ENCODE assay signal across 9 mouse cellular contexts in the genomic region with DNA sequence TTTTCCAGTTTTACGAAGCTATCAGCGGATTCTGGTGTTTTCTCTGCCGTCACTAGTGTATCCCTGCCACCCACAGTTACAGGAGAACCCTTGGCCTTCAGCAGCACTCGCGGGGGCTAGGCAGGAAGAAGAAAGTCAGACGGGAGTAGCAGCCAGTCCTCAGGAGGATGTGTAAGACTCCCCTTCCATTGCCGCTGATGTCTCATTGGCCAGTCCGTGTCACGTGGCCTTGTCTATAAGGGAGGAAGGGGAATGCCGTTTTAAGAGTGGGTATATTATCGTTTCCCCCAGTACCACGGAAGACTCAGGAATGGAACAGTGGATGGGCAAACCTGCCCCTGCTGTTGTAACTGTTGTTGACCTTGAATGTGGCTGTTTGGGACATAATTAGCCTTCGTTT. TPM values are rescaled to one million over a fixed set of nuclear protein-coding genes. Genes with fewer than 3 reads are reported as not detected.
DNase-seq lines count a peak whose midpoint lies in the region; ATAC-seq and TF ChIP-seq lines count a peak whose summit lies in the region.
"Had no signal": no experiment of that assay in that cellular context is flagged by ENCODE, and none has a peak within 500 bp of the region (broad histone marks: within the 10 kb centered on the region; RNA-seq: fewer than 3 reads in every experiment).

No protein-coding gene starts in this region.

- H3K36me3 ChIP-seq in kidney, embryonic 16.5 days (ENCODE audit: insufficient read depth, low read length): no peaks in the 10 kb centered on the region
- no peaks in the 10 kb centered on the region for H3K36me3 ChIP-seq in kidney, adult 2 months (ENCODE audit: control insufficient read depth, insufficient read depth, low read length)
- H3K36me3 ChIP-seq in forebrain, embryonic 13.5 days (ENCODE audit: poor library complexity, severe bottlenecking): no peaks in the 10 kb centered on the region
- no peaks in the 10 kb centered on the region for H3K36me3 ChIP-seq in liver, embryonic 13.5 days
- no peaks in the 10 kb centered on the region for H3K36me3 ChIP-seq in stomach, embryonic 16.5 days (ENCODE audit: control insufficient read depth, insufficient read depth, low read length)
- H3K36me3 ChIP-seq: embryonic facial prominence, embryonic 15.5 days had no signal

- intact Hi-C loops in left cerebral cortex, postnatal 36 days (cut with DNase I): no loop called here
- intact Hi-C loops in left cerebral cortex, adult 2 months (cut with DNase I): no loop called here

- H3K4me3 ChIP-seq in kidney, embryonic 16.5 days (ENCODE audit: low read length): no peak overlapping the region
- no peak overlapping the region for H3K4me3 ChIP-seq in kidney, adult 2 months (ENCODE audit: insufficient read depth, low read depth, low read length)
- peak overlapping the region; percentile 25 for H3K4me3 ChIP-seq in forebrain, embryonic 13.5 days
- no peak overlapping the region for H3K4me3 ChIP-seq in liver, embryonic 13.5 days (replicated peaks)
- no peak overlapping the region for H3K4me3 ChIP-seq in stomach, embryonic 16.5 days (replicated peaks; ENCODE audit: low read length)
- no peak overlapping the region for H3K4me3 ChIP-seq in cerebellum, adult 2 months (replicated peaks; ENCODE audit: insufficient read depth, low read depth, low read length)
- no peak overlapping the region for H3K4me3 ChIP-seq in left cerebral cortex, adult 2 months
- H3K4me3 ChIP-seq: embryonic facial prominence, embryonic 15.5 days had no signal

- peak overlapping the region; percentile 39 for H3K4me2 ChIP-seq in kidney, embryonic 16.5 days (replicated peaks; ENCODE audit: low read depth, low read length)
- peak overlapping the region; percentile 48 for H3K4me2 ChIP-seq in forebrain, embryonic 13.5 days
- H3K4me2 ChIP-seq in liver, embryonic 13.5 days: peak overlapping the region; percentile 34
- peak overlapping the region; percentile 26 for H3K4me2 ChIP-seq in stomach, embryonic 16.5 days (ENCODE audit: low read depth, low read length)

- no peak for TF ChIP-seq POLR2A in kidney, adult 2 months (IDR thresholded peaks at IDR 0.05; ENCODE audit: low read depth, low read length)
- TF ChIP-seq POLR2A in cerebellum, adult 2 months (IDR thresholded peaks at IDR 0.05; ENCODE audit: borderline replicate concordance, insufficient read depth, low read length): no peak

- TF ChIP-seq CTCF in kidney, adult 2 months (conservative IDR thresholded peaks at IDR 0.05; ENCODE audit: insufficient read depth, insufficient read length, low read depth, low read length): no peak
- no peak for TF ChIP-seq CTCF in cerebellum, adult 2 months (IDR thresholded peaks at IDR 0.05; ENCODE audit: borderline replicate concordance, insufficient read depth, low read depth, low read length)
- no peak for TF ChIP-seq CTCF in left cerebral cortex, adult 2 months (IDR thresholded peaks at IDR 0.05)

- no peak for DNase-seq in kidney, adult 2 months
- DNase-seq in liver, embryonic 13.5 days: no peak
- no peak for DNase-seq in left cerebral cortex, postnatal 36 days (ENCODE audit: low spot score in 2 of 2)
- DNase-seq in cerebellum, adult 2 months: no peak
- no peak for DNase-seq in left cerebral cortex, adult 2 months (ENCODE audit: extremely low spot score in 1 of 2, low spot score in 2 of 2)

- H3K27ac ChIP-seq in kidney, embryonic 16.5 days (ENCODE audit: low read length): peak overlapping the region; percentile 68; the same call in 1 of the 2 replicates
- H3K27ac ChIP-seq in kidney, adult 2 months (ENCODE audit: insufficient read depth, low read depth, low read length): no peak overlapping the region
- H3K27ac ChIP-seq in forebrain, embryonic 13.5 days: no peak overlapping the region
- peak overlapping the region; percentile 70; the same call in 1 of the 2 replicates for H3K27ac ChIP-seq in liver, embryonic 13.5 days
- H3K27ac ChIP-seq in stomach, embryonic 16.5 days (ENCODE audit: low read length): peak overlapping the region; percentile 41
- H3K27ac ChIP-seq in cerebellum, adult 2 months (ENCODE audit: insufficient read depth, low read length): no peak overlapping the region
- H3K27ac ChIP-seq in left cerebral cortex, adult 2 months: no peak overlapping the region

- H3K4me1 ChIP-seq in kidney, embryonic 16.5 days (ENCODE audit: insufficient read depth, low read length): peaks cover 23% of the 10 kb centered on the region
- H3K4me1 ChIP-seq in kidney, adult 2 months (ENCODE audit: control insufficient read depth, insufficient read depth, low read length): peaks cover 17% of the 10 kb centered on the region; the same call in 1 of the 2 replicates
- peaks cover 20% of the 10 kb centered on the region for H3K4me1 ChIP-seq in forebrain, embryonic 13.5 days
- peaks cover 3% of the 10 kb centered on the region for H3K4me1 ChIP-seq in liver, embryonic 13.5 days (replicated peaks)
- peaks cover 17% of the 10 kb centered on the region; the same call in 1 of the 2 replicates for H3K4me1 ChIP-seq in stomach, embryonic 16.5 days (ENCODE audit: control insufficient read depth, insufficient read depth, low read length)
- H3K4me1 ChIP-seq in cerebellum, adult 2 months (ENCODE audit: control insufficient read depth, insufficient read depth, low read length): no peaks in the 10 kb centered on the region

- no peaks in the 10 kb centered on the region for H3K27me3 ChIP-seq in kidney, embryonic 16.5 days (ENCODE audit: insufficient read depth, low read length)
- H3K27me3 ChIP-seq in kidney, adult 2 months (replicated peaks; ENCODE audit: control insufficient read depth, insufficient read depth, low read length): no peaks in the 10 kb centered on the region
- H3K27me3 ChIP-seq in forebrain, embryonic 13.5 days: no peaks in the 10 kb centered on the region
- H3K27me3 ChIP-seq in liver, embryonic 13.5 days: no peaks in the 10 kb centered on the region
- no peaks in the 10 kb centered on the region for H3K27me3 ChIP-seq in stomach, embryonic 16.5 days (ENCODE audit: control insufficient read depth, insufficient read depth, low read length)
- no peaks in the 10 kb centered on the region for H3K27me3 ChIP-seq in cerebellum, adult 2 months (ENCODE audit: control insufficient read depth, insufficient read depth, low read length)
- H3K27me3 ChIP-seq: embryonic facial prominence, embryonic 15.5 days had no signal

- H3K9ac ChIP-seq in kidney, embryonic 16.5 days (replicated peaks; ENCODE audit: low read length): no peak overlapping the region
- no peak overlapping the region for H3K9ac ChIP-seq in forebrain, embryonic 13.5 days
- H3K9ac ChIP-seq in liver, embryonic 13.5 days: no peak overlapping the region
- H3K9ac ChIP-seq in stomach, embryonic 16.5 days (ENCODE audit: low read length): peak overlapping the region; percentile 9; the same call in 1 of the 2 replicates
- H3K9ac ChIP-seq: embryonic facial prominence, embryonic 15.5 days had no signal

- no peaks in the 10 kb centered on the region for H3K9me3 ChIP-seq in kidney, embryonic 16.5 days (ENCODE audit: low read length)
- H3K9me3 ChIP-seq in forebrain, embryonic 13.5 days (replicated peaks): no peaks in the 10 kb centered on the region
- no peaks in the 10 kb centered on the region for H3K9me3 ChIP-seq in liver, embryonic 13.5 days (replicated peaks)
- H3K9me3 ChIP-seq in stomach, embryonic 16.5 days (replicated peaks; ENCODE audit: control insufficient read depth, low read length): no peaks in the 10 kb centered on the region
- H3K9me3 ChIP-seq: embryonic facial prominence, embryonic 15.5 days had no signal

- ATAC-seq in kidney, embryonic 16.5 days (ENCODE audit: low FRiP score, low TSS enrichment): no peak
- peak; percentile 80 for ATAC-seq in forebrain, embryonic 13.5 days
- no peak for ATAC-seq in liver, embryonic 13.5 days (ENCODE audit: low read depth)
- 0 out of 2 replicates have a peak, but pooled peaks have one; percentile 38 for ATAC-seq in stomach, embryonic 16.5 days (ENCODE audit: insufficient read depth, low FRiP score)

- WGBS in kidney, embryonic 16.5 days: 52% methylated on average over 13 of the region's 13 CpGs
- WGBS in kidney, adult 2 months: 70% methylated on average over 13 of the region's 13 CpGs
- WGBS in forebrain, embryonic 13.5 days: 37% methylated on average over 13 of the region's 13 CpGs
- 50% methylated on average over 13 of the region's 13 CpGs for WGBS in liver, embryonic 13.5 days (ENCODE audit: insufficient replicate concordance)
- 58% methylated on average over 13 of the region's 13 CpGs for WGBS in stomach, embryonic 16.5 days
- 45% methylated on average over 13 of the region's 13 CpGs for WGBS in cerebellum, adult 2 months

RNA-seq across cellular contexts. Expression of a gene that starts 53.1 kb away (rescaled TPM):
- 9.3 and 10.7 TPM in 2 replicates for polyA plus RNA-seq in kidney, embryonic 16.5 days (2015; fragmentation: Nextera tagmentation; extraction: Ambion mirVana)
- 10.4 and 11.7 TPM in 2 replicates for polyA plus RNA-seq in kidney, adult 2 months (2012; rRNA removed)
- 14.2 and 16.3 TPM in 2 replicates for polyA plus RNA-seq in forebrain, embryonic 13.5 days (2015; fragmentation: Nextera tagmentation; extraction: Ambion mirVana)
- polyA plus RNA-seq in liver, embryonic 13.5 days (2015; fragmentation: Nextera tagmentation; extraction: Ambion mirVana): 0.50 and 0.52 TPM in 2 replicates
- polyA plus RNA-seq in stomach, embryonic 16.5 days (2015; fragmentation: Nextera tagmentation; extraction: Ambion mirVana): 7.0 and 7.5 TPM in 2 replicates
- 10 to 100 TPM; 23.7 to 27.7 TPM for total RNA-seq in left cerebral cortex, postnatal 36 days (2021)
- polyA plus RNA-seq in cerebellum, adult 2 months (2012; rRNA removed): 16.7 and 18.4 TPM in 2 replicates
- 10 to 100 TPM; 23.7 to 28.9 TPM for total RNA-seq in left cerebral cortex, adult 2 months (2021)

Comparison
In these comparisons a context has a peak if more than half of its experiments do, and no peak if none do; other contexts are left out.
1. H3K27ac ChIP-seq: peak in kidney, embryonic 16.5 days (single experiment), liver, embryonic 13.5 days (single experiment) and stomach, embryonic 16.5 days (single experiment); none in kidney, adult 2 months (single experiment), forebrain, embryonic 13.5 days (single experiment), cerebellum, adult 2 months (single experiment) and left cerebral cortex, adult 2 months (single experiment).
2. ATAC-seq: peak in forebrain, embryonic 13.5 days (single experiment) and stomach, embryonic 16.5 days (single experiment); none in kidney, embryonic 16.5 days (single experiment) and liver, embryonic 13.5 days (single experiment).
3. Peak in every context shown above with its lines, with median percentiles within 50 percentile points of each other: H3K4me2 ChIP-seq.